Mouse (Mus musculus): ENCODE data around the gene Gpsm3. TPM values are rescaled to one million over a fixed set of nuclear protein-coding genes. Genes with fewer than 3 reads are reported as not detected.
A peak's percentile ranks its signal among the peaks of the same experiment; 100 is the strongest.

Gene Gpsm3
- polyA plus RNA-seq, 1 experiment from 2014 or later = 15.4 TPM

DNA sequence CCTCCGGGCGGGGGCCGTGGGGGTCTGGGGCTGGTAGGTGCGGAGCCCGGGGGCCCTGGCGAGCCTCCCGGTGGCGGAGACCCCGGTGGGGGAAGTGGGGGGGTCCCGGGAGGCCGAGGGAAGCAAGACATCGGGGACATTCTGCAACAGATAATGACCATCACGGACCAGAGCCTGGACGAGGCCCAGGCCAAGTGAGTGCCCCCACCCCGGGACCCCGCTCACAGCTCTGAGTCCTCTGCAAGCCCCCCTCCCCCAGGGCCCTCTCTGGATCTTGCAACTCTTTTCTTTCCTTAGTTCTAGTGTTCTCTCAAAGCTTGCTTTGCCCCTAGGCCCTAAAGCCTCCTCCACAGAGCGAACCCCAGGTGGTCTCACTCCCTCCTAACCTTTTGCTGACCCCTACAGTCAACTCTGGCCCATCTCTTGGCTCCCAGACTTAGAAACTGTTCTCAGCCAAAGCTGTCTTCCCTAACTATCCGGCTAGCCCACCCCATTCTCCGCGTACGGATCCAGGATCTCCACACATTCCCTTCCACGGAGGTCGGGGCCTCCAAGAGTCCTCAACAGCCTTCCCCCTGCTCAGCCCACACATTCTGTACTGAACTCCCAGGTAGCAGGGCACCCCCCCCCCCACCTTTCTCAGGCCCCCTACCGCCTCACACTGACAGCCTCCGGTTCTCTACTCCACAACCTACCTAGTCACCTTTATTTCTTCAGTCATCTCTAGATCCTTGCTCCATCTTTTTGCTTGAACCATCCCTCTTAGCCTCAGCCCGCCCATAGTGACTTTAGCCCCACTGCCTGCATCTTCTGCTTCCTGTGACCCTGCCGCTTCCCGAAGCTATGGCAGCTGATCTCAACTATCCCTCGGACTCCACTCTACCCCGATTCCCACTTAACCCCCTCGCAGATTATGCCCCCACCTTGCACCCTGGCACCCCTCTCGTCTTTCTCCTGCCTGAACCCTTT lies 3.3 kb downstream of the Gpsm3 start:
- Histone ChIP-seq H3K9me3 (ENCODE audit: control insufficient read depth, low read length) (no peaks in the 10 kb centered on the region), H3K4me1 (replicated peaks; ENCODE audit: control insufficient read depth, insufficient read depth, low read length) (peaks cover 69% of the 10 kb centered on the region), H3K9ac (ENCODE audit: low read length) (peak overlapping the region; percentile 97), H3K27me3 (ENCODE audit: control insufficient read depth, insufficient read depth, low read depth, low read length) (no peaks in the 10 kb centered on the region), H3K36me3 (ENCODE audit: control insufficient read depth, insufficient read depth, low read length) (peaks cover 18% of the 10 kb centered on the region), H3K4me2 (ENCODE audit: low read depth, low read length) (peak overlapping the region; percentile 83), H3K4me3 (ENCODE audit: low read length) (peak overlapping the region; percentile 64), H3K27ac (ENCODE audit: low read length) (peak overlapping the region; percentile 98)
- ATAC-seq (ENCODE audit: low read depth) = peak; percentile 8
- WGBS = under 1% methylated on average over 29 of the region's 32 CpGs

- ATAC-seq (ENCODE audit: low read depth) = no peak
- WGBS = 36% methylated on average over 31 of the region's 34 CpGs
- Histone ChIP-seq H3K4me2 (ENCODE audit: low read depth, low read length) (peak overlapping the region; percentile 83), H3K4me3 (ENCODE audit: low read length) (peak overlapping the region; percentile 64), H3K36me3 (ENCODE audit: control insufficient read depth, insufficient read depth, low read length) (peaks cover 18% of the 10 kb centered on the region), H3K27me3 (ENCODE audit: control insufficient read depth, insufficient read depth, low read depth, low read length) (no peaks in the 10 kb centered on the region), H3K27ac (ENCODE audit: low read length) (peak overlapping the region; percentile 98; the same call in 1 of the 2 replicates), H3K4me1 (replicated peaks; ENCODE audit: control insufficient read depth, insufficient read depth, low read length) (peaks cover 67% of the 10 kb centered on the region), H3K9ac (ENCODE audit: low read length) (peak overlapping the region; percentile 97), H3K9me3 (ENCODE audit: control insufficient read depth, low read length) (no peaks in the 10 kb centered on the region)
These were observed 4.3 kb downstream of the Gpsm3 start for GRCm38 (mm10) chr17:34593752-34594525.

GRCm38 (mm10) chr17:34596098-34596497 lies 6.5 kb downstream of the Gpsm3 start:
- no peak for ATAC-seq (ENCODE audit: low read depth)
- H3K4me2 ChIP-seq (ENCODE audit: low read depth, low read length) = no peak overlapping the region; the same call in 1 of the 2 replicates
- H3K9me3 ChIP-seq (ENCODE audit: control insufficient read depth, low read length) = no peaks in the 10 kb centered on the region
- peaks cover 26% of the 10 kb centered on the region for H3K36me3 ChIP-seq (ENCODE audit: control insufficient read depth, insufficient read depth, low read length)
- 38% methylated on average over 8 of the region's 8 CpGs for WGBS
- no peaks in the 10 kb centered on the region for H3K27me3 ChIP-seq (ENCODE audit: control insufficient read depth, insufficient read depth, low read depth, low read length)
- H3K27ac ChIP-seq (ENCODE audit: low read length) = peak overlapping the region; percentile 35; the same call in 1 of the 2 replicates
- no peak overlapping the region for H3K9ac ChIP-seq (ENCODE audit: low read length)
- H3K4me3 ChIP-seq (ENCODE audit: low read length) = no peak overlapping the region
- H3K4me1 ChIP-seq (replicated peaks; ENCODE audit: control insufficient read depth, insufficient read depth, low read length) = peaks cover 50% of the 10 kb centered on the region

DNA sequence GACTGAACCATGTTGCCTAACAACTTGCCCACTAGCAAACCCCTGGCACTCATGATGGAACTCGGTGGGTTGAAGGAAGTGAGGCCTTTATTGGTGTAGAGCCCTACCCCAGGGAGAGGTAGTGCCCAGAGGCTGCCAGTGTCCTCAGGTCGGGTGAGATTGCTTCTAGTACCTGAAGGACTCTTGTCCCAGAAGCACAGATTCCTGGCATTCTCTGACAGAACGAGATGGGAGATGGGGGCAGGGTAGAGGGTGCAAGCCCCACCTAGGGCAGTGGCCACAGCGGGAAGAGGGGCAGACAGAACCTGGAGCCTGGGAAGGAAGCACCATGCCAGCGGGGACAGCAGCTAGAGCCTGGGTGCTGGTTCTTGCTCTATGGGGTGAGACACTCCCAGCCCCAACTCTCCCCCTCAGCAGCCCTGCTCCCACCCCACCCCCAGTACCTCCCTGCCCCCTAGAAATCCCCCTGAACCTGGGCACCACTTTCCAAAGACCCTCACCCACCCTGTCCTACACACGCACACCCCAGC lies 8.0 kb downstream of the Gpsm3 start, which contains the start of gene Ager:
Gene Ager (plus strand): TSS at position 297 of the 530 bp plus-strand sequence.
- 14% methylated on average over 6 of the region's 6 CpGs for WGBS
- H3K4me2 ChIP-seq (ENCODE audit: low read depth, low read length) = peak within 1 kb of the TSS; percentile 49
- H3K4me1 ChIP-seq (replicated peaks; ENCODE audit: control insufficient read depth, insufficient read depth, low read length) = peaks cover 50% of the 10 kb centered on the region
- peak; percentile 70 for ATAC-seq (ENCODE audit: low read depth)
- no peaks in the 10 kb centered on the region for H3K9me3 ChIP-seq (ENCODE audit: control insufficient read depth, low read length)
- peak within 1 kb of the TSS; percentile 87 for H3K27ac ChIP-seq (ENCODE audit: low read length)
- no peaks in the 10 kb centered on the region for H3K27me3 ChIP-seq (ENCODE audit: control insufficient read depth, insufficient read depth, low read depth, low read length)
- H3K36me3 ChIP-seq (ENCODE audit: control insufficient read depth, insufficient read depth, low read length) = peaks cover 29% of the 10 kb centered on the region
- peak within 1 kb of the TSS; percentile 66 for H3K9ac ChIP-seq (ENCODE audit: low read length)
- peak within 1 kb of the TSS; percentile 40 for H3K4me3 ChIP-seq (ENCODE audit: low read length)

GRCm38 (mm10) chr17:34599891-34600290 lies 10.3 kb downstream of the Gpsm3 start:
- no peak overlapping the region for H3K9ac ChIP-seq (ENCODE audit: low read length)
- no peak for ATAC-seq (ENCODE audit: low read depth)
- no peak overlapping the region for H3K27ac ChIP-seq (ENCODE audit: low read length)
- WGBS = 73% methylated on average over 9 of the region's 9 CpGs
- no peaks in the 10 kb centered on the region for H3K27me3 ChIP-seq (ENCODE audit: control insufficient read depth, insufficient read depth, low read depth, low read length)
- no peaks in the 10 kb centered on the region for H3K9me3 ChIP-seq (ENCODE audit: control insufficient read depth, low read length)
- peaks cover 44% of the 10 kb centered on the region for H3K4me1 ChIP-seq (replicated peaks; ENCODE audit: control insufficient read depth, insufficient read depth, low read length)
- no peak overlapping the region for H3K4me3 ChIP-seq (ENCODE audit: low read length)
- H3K4me2 ChIP-seq (ENCODE audit: low read depth, low read length) = no peak overlapping the region
- H3K36me3 ChIP-seq (ENCODE audit: control insufficient read depth, insufficient read depth, low read length) = peaks cover 20% of the 10 kb centered on the region

GRCm38 (mm10) chr17:34601796-34602195 lies 12.2 kb downstream of the Gpsm3 start:
- no peak overlapping the region for H3K9ac ChIP-seq (ENCODE audit: low read length)
- no peaks in the 10 kb centered on the region for H3K27me3 ChIP-seq (ENCODE audit: control insufficient read depth, insufficient read depth, low read depth, low read length)
- peaks cover 33% of the 10 kb centered on the region for H3K4me1 ChIP-seq (replicated peaks; ENCODE audit: control insufficient read depth, insufficient read depth, low read length)
- no peak overlapping the region for H3K4me3 ChIP-seq (ENCODE audit: low read length)
- H3K36me3 ChIP-seq (ENCODE audit: control insufficient read depth, insufficient read depth, low read length) = peaks cover 11% of the 10 kb centered on the region
- no peaks in the 10 kb centered on the region for H3K9me3 ChIP-seq (ENCODE audit: control insufficient read depth, low read length)
- ATAC-seq (ENCODE audit: low read depth) = no peak
- H3K27ac ChIP-seq (ENCODE audit: low read length) = no peak overlapping the region
- no peak overlapping the region for H3K4me2 ChIP-seq (ENCODE audit: low read depth, low read length)
- 75% methylated on average over 12 of the region's 12 CpGs for WGBS

GRCm38 (mm10) chr17:34603375-34604060 lies 13.9 kb downstream of the Gpsm3 start, which contains the start of gene Rnf5:
Rnf5 (minus strand) TSS chr17:34603690.
- H3K27ac ChIP-seq (ENCODE audit: low read length) = peak within 1 kb of the TSS; percentile 91
- no peaks in the 10 kb centered on the region for H3K9me3 ChIP-seq (ENCODE audit: control insufficient read depth, low read length)
- H3K4me3 ChIP-seq (ENCODE audit: low read length) = peak within 1 kb of the TSS; percentile 88
- H3K36me3 ChIP-seq (ENCODE audit: control insufficient read depth, insufficient read depth, low read length) = peaks cover 11% of the 10 kb centered on the region
- H3K27me3 ChIP-seq (ENCODE audit: control insufficient read depth, insufficient read depth, low read depth, low read length) = no peaks in the 10 kb centered on the region
- peak; percentile 93 for ATAC-seq (ENCODE audit: low read depth)
- peak within 1 kb of the TSS; percentile 88 for H3K4me2 ChIP-seq (ENCODE audit: low read depth, low read length)
- H3K4me1 ChIP-seq (replicated peaks; ENCODE audit: control insufficient read depth, insufficient read depth, low read length) = peaks cover 31% of the 10 kb centered on the region
- H3K9ac ChIP-seq (ENCODE audit: low read length) = peak within 1 kb of the TSS; percentile 83
- under 1% methylated on average over 30 of the region's 30 CpGs for WGBS

DNA sequence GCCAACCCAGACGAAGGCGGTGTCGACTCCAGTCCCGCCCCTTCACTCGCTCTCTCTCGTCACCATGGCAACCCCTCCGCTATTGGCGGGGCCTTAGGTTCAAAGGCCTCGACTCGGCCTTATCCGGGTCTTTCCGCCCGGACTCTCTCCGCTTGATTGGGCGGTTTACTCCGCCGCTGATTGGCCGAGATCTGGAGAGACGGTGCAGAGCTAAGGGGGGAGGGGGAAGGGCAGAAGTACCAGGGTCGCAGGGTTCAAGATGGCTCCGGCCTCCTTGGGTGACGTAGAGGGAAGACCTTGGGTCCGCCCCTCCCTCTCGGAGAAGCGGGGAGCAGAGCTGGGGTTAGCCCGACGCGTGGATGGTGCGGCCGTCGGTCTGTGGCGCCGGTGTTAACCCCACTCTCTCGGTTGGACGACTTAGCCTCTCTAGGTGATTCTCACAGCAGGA lies 14.5 kb downstream of the Gpsm3 start, which contains the start of gene Agpat1:
Gene Agpat1 (plus strand): TSS at position 202 of the 448 bp plus-strand sequence.
- peak; percentile 90 for ATAC-seq (ENCODE audit: low read depth)
- H3K4me1 ChIP-seq (replicated peaks; ENCODE audit: control insufficient read depth, insufficient read depth, low read length) = peaks cover 32% of the 10 kb centered on the region
- WGBS = 0% methylated on average over 34 of the region's 35 CpGs

More for the DNA sequence above, 14.5 kb downstream of the Gpsm3 start, which contains the start of gene Agpat1:
- peak within 1 kb of the TSS; percentile 88 for H3K4me3 ChIP-seq (ENCODE audit: low read length)
- H3K9me3 ChIP-seq (ENCODE audit: control insufficient read depth, low read length) = no peaks in the 10 kb centered on the region
- no peaks in the 10 kb centered on the region for H3K27me3 ChIP-seq (ENCODE audit: control insufficient read depth, insufficient read depth, low read depth, low read length)
- H3K27ac ChIP-seq (ENCODE audit: low read length) = peak within 1 kb of the TSS; percentile 91
- H3K9ac ChIP-seq (ENCODE audit: low read length) = peak within 1 kb of the TSS; percentile 96
- peaks cover 11% of the 10 kb centered on the region for H3K36me3 ChIP-seq (ENCODE audit: control insufficient read depth, insufficient read depth, low read length)
- peak within 1 kb of the TSS; percentile 88 for H3K4me2 ChIP-seq (ENCODE audit: low read depth, low read length)

Measured in lung, embryonic 16.5 days (tissue).